Mouse (Mus musculus) frontal cortex, adult 2 months (tissue): Measurements from ENCODE around the gene Dnase2b. TPM values are rescaled to one million over a fixed set of nuclear protein-coding genes. Genes with fewer than 3 reads are reported as not detected.

ENCODE experiments used
- DNase-seq, 2 experiments: peaks; one replicate each; pipeline ENCODE4 v3.0.0; 2022; ENCODE audit warnings: low spot score in 1 of 2; ENCODE audit errors: extremely low spot score in 1 of 2
- polyA plus RNA-seq: library from polyadenylated mRNA; depleted of rRNA; stranded (reverse); fragments of >200 nt; gene quantifications from 2 replicates; pipeline ENCODE4 v1.2.3, GENCODE M21; 2012

Gene Dnase2b
- polyA plus RNA-seq, 1 experiment = not detected

DNA sequence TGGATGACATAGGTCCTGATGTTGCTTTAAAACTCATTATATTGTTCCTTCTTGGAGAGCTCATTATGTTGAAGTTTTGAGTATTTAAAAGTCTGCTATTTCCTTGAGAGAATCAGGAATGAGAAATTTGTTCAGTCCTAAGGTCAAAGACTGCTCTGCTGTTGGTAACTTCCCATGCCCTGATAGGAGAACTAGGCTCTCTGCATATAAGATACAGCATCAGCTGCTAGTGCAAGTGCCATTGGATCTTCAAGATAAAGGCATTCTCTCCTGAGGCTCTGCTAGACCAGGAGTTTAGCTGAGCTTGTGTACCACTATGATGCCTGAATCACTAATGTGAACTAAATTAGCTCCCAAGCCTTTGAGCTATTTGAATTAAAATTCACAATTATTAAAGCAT lies 2.5 kb upstream of the Dnase2b start:
- DNase-seq = no peak

GRCm38 (mm10) chr3:146616533-146617283 lies 1.3 kb upstream of the Dnase2b start:
- DNase-seq = no peak

DNA sequence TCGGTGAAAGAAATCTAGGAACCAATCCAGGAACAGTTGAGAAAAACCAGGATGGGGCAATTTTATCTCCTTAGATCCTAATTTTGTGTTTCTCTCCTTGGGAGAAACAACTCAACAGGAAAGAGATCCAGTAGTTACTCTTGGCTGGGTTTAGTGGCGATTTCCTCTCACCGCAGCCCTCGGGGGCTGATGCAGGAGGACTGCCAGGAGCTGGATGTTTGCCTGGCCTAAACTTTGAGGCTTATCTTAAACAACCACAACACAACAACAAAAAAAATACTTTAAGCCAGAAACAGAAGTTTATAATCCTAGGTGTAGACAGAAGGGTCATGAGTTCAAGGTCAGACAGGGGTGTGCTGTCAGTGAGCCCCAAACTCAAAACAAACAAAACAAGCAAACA lies 3.6 kb downstream of the Dnase2b start:
- no peak for DNase-seq

DNA sequence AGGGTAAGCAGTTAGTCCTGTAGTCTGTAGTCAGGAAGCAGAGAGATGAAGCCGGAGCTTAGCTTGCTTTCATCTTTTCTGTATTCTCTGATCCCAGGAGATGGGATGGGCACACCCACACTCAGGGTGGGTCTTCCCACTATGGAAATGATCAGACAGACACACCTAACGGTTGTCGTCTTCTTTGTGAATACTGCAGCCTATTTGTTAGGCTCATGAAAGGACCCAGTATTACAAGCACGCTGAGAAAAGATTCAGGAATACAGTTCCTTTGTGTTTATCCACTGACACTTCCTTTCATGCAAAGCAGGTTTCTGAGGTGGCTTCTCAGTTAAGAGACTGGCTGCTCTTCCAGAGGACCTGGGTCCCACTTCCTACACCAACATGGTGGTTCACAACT lies 4.1 kb downstream of the Dnase2b start:
- no peak for DNase-seq

- peak; percentile 55 to 74 for DNase-seq
Observed at GRCm38 (mm10) chr3:146610322-146610721, 5.1 kb downstream of the Dnase2b start.

- DNase-seq = peak; percentile 78 to 79
Observed at GRCm38 (mm10) chr3:146607368-146607767, 8.0 kb downstream of the Dnase2b start.

DNA sequence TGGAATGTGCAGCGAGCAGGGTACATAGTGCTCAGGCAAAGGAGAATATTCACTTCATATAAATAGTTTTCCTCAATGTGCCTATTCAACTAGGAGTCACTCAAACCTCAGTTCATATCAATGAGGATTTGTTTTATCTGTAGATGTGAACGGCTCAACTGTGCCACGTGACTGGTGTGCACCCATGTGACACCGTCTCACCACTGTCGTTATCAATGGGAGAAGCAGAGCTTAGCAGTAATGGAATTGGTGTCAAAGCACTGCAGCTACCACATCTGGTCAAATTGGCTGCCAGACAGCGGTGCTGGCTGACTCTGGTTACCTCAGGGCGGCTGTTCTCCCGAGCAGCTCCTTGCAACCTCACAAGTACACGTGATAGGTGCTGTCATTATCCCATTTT lies 10.7 kb downstream of the Dnase2b start:
- no peak for DNase-seq

- no peak for DNase-seq
Observed at GRCm38 (mm10) chr3:146602531-146602930, 12.9 kb downstream of the Dnase2b start.

DNA sequence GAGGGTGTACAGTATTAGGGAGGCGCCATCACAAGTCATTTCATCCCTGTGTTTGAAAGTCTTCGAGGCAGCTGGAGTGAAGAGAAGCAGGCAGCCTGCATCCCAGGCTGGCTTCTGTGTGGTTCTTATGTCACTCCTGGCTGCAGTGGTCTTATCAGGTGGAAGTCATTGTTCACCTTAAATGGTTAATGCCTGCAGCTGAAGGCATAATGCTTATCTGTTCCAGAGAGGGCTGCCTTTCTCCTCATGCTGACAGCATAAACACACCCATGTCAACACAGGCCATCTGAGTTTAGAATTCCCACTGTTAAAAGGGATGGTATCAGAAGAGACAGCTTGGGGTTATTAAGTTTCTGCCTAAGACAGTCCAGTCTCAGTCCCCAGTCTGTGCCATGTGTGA lies 14.2 kb downstream of the Dnase2b start:
- no peak for DNase-seq

GRCm38 (mm10) chr3:146599198-146599900 lies 16.0 kb downstream of the Dnase2b start:
- DNase-seq = peak in 1 of 2 experiments; percentile 37

- DNase-seq = peak; percentile 63 to 67
Observed at GRCm38 (mm10) chr3:146598411-146598810, 17.0 kb downstream of the Dnase2b start.

DNA sequence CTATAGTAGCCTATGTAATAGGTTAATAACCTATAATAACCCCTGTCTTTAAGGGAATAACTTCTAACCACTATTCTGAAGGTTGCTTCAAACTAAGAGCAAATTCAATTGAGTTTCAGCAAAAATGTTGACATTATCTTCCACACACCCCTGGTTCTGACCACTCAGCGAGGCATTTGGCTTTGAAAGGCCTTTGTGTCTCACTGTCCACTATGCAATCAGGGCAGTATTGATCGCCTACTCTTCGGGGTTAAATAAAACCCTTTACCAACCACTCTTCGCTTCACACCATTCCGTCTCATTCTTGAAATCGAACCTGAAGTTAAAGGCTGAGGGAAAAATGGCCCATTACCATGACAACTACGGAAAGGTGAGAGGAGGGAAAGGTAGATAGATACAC lies 18.5 kb downstream of the Dnase2b start:
- no peak for DNase-seq

DNA sequence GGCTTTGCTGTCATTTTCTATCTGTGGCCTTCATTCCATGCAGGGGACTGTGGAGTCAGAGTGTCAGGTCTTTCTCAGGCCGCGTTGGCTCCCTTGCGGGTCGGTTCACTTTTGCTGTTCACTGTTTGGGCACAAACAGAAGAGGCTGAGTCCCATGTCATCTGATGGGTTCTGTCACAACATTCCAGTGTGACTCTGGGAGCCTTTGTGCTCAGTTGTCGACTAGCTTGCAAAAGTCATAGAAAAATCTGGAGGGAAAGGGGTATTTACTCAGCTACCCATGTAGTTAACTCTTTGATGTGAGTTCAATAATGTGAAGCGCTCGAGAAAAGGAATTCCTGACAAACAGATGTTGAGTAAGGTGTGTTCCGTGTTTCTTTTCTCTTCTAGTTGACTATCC lies 19.0 kb downstream of the Dnase2b start:
- DNase-seq = no peak

DNA sequence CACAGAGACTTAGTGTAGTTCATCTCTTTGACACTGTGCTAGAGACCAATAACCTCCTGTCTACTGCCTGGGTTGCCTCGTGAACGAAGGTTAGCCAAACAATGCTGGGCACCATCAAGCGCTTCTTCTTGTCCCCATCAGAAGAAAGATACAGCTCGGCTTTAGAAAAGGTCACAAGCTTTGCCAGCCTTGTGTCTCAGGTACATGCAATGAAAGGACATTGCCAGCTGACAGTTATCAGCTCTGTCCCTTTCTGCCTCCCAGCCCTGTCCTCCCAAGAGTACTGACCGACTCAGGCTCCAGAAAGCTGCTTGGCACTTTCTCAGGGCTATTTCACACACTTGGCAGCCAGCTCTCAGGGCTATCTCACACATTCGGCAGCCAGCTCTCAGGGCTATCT lies 20.0 kb downstream of the Dnase2b start:
- DNase-seq = no peak

- no peak for DNase-seq
Observed at GRCm38 (mm10) chr3:146591601-146592000, 23.8 kb downstream of the Dnase2b start.

DNA sequence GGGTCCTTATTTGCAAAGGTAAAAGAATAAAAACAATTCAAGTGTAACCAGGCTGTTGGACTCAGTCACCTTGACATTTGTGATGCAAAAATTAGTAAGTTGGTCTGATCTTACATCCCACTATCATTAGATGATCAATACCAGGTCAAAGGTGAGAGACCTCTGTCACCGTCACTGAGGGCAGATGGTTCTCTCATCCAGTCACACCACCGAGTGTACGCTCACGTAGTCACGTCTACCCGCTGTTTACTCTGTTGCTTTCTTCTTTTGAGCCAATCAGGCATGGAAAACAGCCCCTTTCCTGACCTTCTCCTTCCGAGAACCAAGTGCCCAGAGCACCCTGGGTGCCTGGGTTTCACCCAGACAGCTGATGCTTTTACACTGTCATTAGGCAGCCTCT lies 24.2 kb downstream of the Dnase2b start:
- no peak for DNase-seq

- DNase-seq = no peak
Observed at GRCm38 (mm10) chr3:146589523-146589922, 25.9 kb downstream of the Dnase2b start.

DNA sequence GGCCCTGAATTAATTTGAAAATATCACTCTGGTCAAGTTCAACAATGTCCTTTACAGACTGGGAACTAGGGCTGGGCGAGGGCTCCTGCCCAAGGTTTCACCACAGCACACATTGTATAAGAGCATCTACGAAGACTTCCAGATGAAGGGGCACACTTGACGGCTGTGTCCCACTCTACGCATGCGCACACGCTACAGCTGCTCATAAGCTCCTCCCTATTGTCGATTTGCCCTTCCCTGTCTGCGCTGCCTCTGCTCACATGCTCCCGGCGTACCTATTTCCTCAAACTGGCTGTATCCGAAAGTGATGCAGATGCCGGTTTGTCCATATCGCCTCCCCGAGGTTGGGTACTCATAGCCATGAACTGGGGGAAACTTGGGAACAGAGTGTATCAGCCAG lies 28.8 kb downstream of the Dnase2b start:
- DNase-seq = no peak

DNA sequence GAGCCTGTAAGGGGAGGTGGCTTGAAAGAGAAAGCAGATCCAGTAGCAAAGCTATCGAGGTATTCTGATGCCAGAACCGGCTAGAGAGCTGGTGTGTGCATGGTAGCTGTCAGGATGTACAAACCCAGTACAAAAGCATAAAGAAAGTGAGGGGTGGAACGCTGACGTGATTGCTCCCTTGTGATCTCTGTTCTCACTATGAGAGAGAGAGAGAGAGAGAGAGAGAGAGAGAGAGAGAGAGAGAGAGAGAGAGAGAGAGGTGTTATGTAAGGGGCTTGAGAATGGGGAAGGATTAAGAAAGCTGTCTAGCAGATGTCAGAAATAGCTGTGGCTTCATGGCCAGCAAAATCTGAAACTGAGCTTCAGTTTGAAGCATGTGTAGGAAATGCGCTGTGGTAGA lies 31.5 kb downstream of the Dnase2b start:
- no peak for DNase-seq

- no peak for DNase-seq
Observed at GRCm38 (mm10) chr3:146583478-146583877, 31.9 kb downstream of the Dnase2b start.

DNA sequence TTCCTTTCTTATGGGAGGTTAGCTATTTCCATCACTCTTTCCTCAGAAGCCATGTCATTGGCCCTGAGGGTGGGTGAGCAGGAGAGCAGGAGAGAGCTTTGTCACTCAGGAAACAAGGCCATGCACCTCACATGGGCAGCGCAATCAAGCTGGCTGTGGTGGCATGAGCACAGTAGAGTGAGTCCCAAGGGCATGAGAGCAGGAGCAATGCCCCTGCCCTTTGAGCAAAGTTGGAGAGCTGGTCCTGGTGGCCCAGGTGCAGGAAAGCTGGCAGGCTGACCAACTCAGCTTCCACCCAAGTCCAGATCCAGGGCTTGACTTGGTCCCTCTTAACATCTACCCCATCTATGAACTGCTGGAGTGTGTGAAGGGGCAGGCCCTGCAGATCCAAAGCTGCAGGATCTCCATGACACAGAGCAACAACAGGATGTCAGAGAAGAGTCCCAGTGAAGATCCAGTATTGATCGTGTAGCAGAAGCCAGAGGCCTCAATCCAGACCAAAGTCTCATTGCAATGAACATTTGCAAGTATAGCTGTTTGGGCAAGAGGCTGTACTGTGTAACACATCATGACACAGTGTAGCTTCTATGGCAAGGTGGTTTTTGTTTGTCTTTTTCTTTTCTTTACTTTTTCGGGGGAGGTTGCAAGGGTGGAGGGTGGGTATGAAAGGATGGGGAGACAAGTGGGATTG lies 35.2 kb downstream of the Dnase2b start:
- DNase-seq = no peak

DNA sequence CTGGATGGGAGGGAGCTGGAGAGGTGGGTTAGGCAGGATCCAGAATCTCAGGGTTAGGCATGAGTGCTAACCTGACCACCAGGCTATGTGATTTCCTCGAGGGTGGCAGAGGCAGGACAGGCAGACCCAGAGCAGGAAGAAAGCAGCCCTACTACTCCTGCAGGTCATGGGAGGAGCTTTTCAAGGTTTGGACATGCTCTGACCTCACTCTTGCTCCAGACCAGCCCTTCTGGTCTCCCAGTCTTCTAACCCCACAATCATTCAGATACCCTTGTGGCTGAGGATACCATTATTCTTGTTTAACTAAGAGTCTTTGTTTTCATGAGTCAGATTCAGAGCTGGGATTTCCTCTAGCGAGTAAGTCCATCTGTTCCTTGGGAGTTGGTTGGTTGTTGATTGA lies 37.8 kb downstream of the Dnase2b start:
- DNase-seq = no peak
